Mouse (Mus musculus): ENCODE data around the gene Ece1.

GRCm38 (mm10) chr4:137861461-137862011 lies 501 bp upstream of the Ece1 start:
- TF ChIP-seq POLR2A (IDR thresholded peaks at IDR 0.05; ENCODE audit: low read depth, low read length) (no peak), CTCF (IDR thresholded peaks at IDR 0.05; ENCODE audit: borderline replicate concordance, insufficient read depth, low read length) (no peak)

Data from embryonic fibroblast, embryonic 13.5 days (primary cell).